Mouse (Mus musculus) hindbrain, embryonic 15.5 days (tissue): ENCODE data around the gene Uvrag. TPM values are rescaled to one million over a fixed set of nuclear protein-coding genes. Genes with fewer than 3 reads are reported as not detected.
A peak's percentile ranks its signal among the peaks of the same experiment; 100 is the strongest.

Experiments used
- ATAC-seq: fragments of 200-750 bp; cut with Nextera tagmentation; 2 replicates; pipeline ENCODE4 v1.8.0; 2017; ENCODE audit warnings: low read depth, moderate number of reproducible peaks, moderate TSS enrichment; ENCODE audit not compliant: low FRiP score
- H3K27ac ChIP-seq: fragments of 300-500 bp; sonication (generic); replicated peaks from 2 replicates; pipeline ENCODE4 v1.5.1; 2015; ENCODE audit warnings: mild to moderate bottlenecking, inconsistent platforms
- H3K27me3 ChIP-seq: fragments of 300-500 bp; sonication (generic); 2 replicates; pipeline ENCODE4 v1.6.1; 2015; ENCODE audit warnings: control low read depth, inconsistent platforms
- H3K36me3 ChIP-seq: fragments of 300-500 bp; sonication (generic); 2 replicates; pipeline ENCODE4 v1.6.1; 2015; ENCODE audit warnings: control low read depth, inconsistent platforms
- H3K4me1 ChIP-seq: fragments of 300-500 bp; sonication (generic); replicated peaks from 2 replicates; pipeline ENCODE4 v1.6.1; 2015; ENCODE audit warnings: control low read depth, inconsistent platforms
- H3K4me2 ChIP-seq: fragments of 300-500 bp; sonication (generic); 2 replicates; pipeline ENCODE4 v1.6.1; 2015; ENCODE audit warnings: moderate library complexity, mild to moderate bottlenecking, inconsistent platforms
- H3K4me3 ChIP-seq: fragments of 300-500 bp; sonication (generic); 2 replicates; pipeline ENCODE4 v1.5.1; 2015; ENCODE audit warnings: mild to moderate bottlenecking, inconsistent platforms
- H3K9ac ChIP-seq: fragments of 300-500 bp; sonication (generic); 2 replicates; pipeline ENCODE4 v1.6.1; 2015; ENCODE audit warnings: inconsistent platforms
- H3K9me3 ChIP-seq: fragments of 300-500 bp; sonication (generic); 2 replicates; pipeline ENCODE4 v1.6.1; 2016; ENCODE audit warnings: control low read depth, inconsistent platforms
- WGBS: fragments of 180-500 bp; shearing (Covaris S2); methylation state at CpG from one replicate; pipeline ENCODE4 v1.1.7; 2015; 5-methylcytosine and 5-hydroxymethylcytosine counted together
- polyA plus RNA-seq: library from polyadenylated mRNA; unstranded; fragments of >200 nt; fragmentation: Nextera tagmentation; extraction: Ambion mirVana; gene quantifications from 2 replicates; pipeline ENCODE4 v1.2.1, GENCODE M21; 2015

Uvrag gene
- polyA plus RNA-seq, 1 experiment from 2014 or later, result 16.8 TPM

DNA sequence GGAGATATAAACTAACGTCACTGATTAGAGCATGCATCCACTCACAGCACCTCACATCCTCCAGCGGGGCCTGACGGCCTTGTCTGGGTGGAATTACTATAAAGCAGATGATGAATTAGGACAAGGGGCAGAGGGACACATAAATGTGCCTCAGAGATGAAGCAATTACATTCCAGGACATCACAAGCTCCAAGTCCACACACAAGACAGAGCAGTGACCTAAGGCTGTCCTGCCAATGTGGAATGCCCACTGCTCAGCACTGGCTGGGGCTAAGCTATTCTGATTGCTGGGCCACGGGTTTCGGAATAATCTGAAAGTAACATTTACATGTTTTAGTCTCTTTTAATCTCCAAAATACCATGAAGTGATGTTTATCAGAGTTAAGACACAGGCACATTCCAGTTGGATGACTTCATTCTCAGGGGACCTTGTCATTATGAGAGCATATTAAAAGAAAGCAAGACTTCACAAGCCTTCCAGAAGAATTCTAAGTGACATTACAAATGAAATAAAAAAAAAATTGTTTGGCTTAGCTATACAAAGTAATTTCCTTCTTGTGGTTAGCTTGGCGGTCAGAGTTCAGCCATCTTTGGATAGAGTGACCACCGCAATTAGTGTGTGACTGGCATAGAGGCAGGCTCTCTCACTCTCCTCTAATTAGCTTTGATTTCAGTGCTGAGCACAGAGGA, 212.5 kb downstream of the Uvrag start:
- Histone ChIP-seq H3K9ac (no peak overlapping the region), H3K9me3 (no peaks in the 10 kb centered on the region), H3K36me3 (no peaks in the 10 kb centered on the region), H3K27ac (no peak overlapping the region), H3K4me2 (no peak overlapping the region), H3K4me1 (peaks cover 26% of the 10 kb centered on the region), H3K4me3 (no peak overlapping the region), H3K27me3 (no peaks in the 10 kb centered on the region)
- 66% methylated on average over 7 of the region's 7 CpGs for WGBS
- ATAC-seq, result no peak

DNA sequence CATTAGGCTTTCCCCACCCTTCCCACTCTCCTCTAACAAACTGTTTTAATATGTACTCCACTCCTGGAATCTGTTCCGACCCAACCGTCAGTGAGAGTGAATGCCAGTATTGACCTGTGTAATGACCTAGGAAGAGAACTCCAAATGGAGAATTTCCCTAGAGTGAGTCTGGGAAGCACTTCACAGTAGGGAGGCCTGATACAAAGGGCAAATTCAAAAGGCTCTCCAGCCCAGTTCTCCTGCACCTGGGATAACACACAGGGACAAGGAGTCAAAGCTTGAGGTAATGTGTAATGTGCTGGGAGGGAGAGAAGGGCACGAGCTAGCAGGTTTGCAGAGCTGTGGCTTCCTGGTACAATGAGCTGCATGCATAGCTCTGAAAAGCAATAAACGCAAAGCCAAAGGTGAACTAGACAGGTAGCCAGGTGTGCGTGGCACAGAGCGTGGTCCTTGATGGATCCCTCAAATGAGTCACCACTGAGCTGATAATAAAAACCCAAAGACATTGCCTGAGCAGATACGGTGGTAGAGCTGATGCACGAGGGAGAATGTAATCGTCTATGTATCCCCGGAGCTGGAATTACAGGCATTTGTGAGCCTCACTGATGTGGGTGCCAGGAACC, 213.9 kb downstream of the Uvrag start:
- Histone ChIP-seq H3K4me3 (no peak overlapping the region), H3K4me1 (peaks cover 26% of the 10 kb centered on the region), H3K27me3 (no peaks in the 10 kb centered on the region), H3K9me3 (no peaks in the 10 kb centered on the region), H3K4me2 (no peak overlapping the region), H3K27ac (no peak overlapping the region), H3K36me3 (no peaks in the 10 kb centered on the region), H3K9ac (no peak overlapping the region)
- WGBS, result 75% methylated on average over 10 of the region's 10 CpGs
- no peak for ATAC-seq

- Histone ChIP-seq H3K36me3 (no peaks in the 10 kb centered on the region), H3K27me3 (no peaks in the 10 kb centered on the region), H3K4me1 (peaks cover 26% of the 10 kb centered on the region), H3K9me3 (no peaks in the 10 kb centered on the region), H3K27ac (peak overlapping the region; percentile 77), H3K4me3 (no peak overlapping the region), H3K9ac (peak overlapping the region; percentile 26; the same call in 1 of the 2 replicates), H3K4me2 (peak overlapping the region; percentile 39)
- WGBS, result 21% methylated on average over 18 of the region's 18 CpGs
- peak; percentile 83 for ATAC-seq
These were observed 216.5 kb downstream of the Uvrag start for GRCm38 (mm10) chr7:98924380-98924869.

- WGBS, result 89% methylated on average over 5 of the region's 5 CpGs
- Histone ChIP-seq H3K4me3 (no peak overlapping the region), H3K36me3 (no peaks in the 10 kb centered on the region), H3K9ac (no peak overlapping the region), H3K4me1 (peaks cover 21% of the 10 kb centered on the region), H3K27ac (no peak overlapping the region), H3K4me2 (no peak overlapping the region), H3K27me3 (no peaks in the 10 kb centered on the region), H3K9me3 (no peaks in the 10 kb centered on the region)
- no peak for ATAC-seq
These were observed 218.0 kb downstream of the Uvrag start for GRCm38 (mm10) chr7:98922984-98923383.

DNA sequence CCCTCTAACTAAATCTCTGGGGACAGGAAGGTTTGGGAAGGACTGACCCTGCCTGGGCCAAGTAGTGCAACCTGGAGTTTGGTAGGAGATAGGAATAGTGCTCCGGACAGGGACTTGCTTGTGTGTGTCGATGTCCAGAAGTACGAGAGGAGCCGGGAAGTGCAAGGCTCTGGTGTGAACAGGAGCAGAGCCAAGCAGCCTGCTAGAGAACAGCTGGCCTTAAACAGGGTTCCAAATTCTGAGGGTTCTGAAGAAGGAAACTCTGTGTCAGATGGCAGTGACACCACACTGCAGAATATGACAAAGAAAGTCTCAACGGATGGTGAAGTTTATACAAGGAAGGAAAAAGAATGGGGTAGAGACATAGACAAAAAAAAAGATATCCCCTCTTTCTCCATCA, 223.5 kb downstream of the Uvrag start:
- H3K36me3 ChIP-seq, result no peaks in the 10 kb centered on the region
- H3K27me3 ChIP-seq, result no peaks in the 10 kb centered on the region
- ATAC-seq, result no peak
- H3K9ac ChIP-seq, result no peak overlapping the region
- peaks cover 4% of the 10 kb centered on the region; the same call in 1 of the 2 replicates for H3K4me1 ChIP-seq
- 85% methylated on average over 5 of the region's 5 CpGs for WGBS
- no peak overlapping the region for H3K4me3 ChIP-seq
- H3K4me2 ChIP-seq, result no peak overlapping the region
- H3K9me3 ChIP-seq, result no peaks in the 10 kb centered on the region
- H3K27ac ChIP-seq, result no peak overlapping the region

DNA sequence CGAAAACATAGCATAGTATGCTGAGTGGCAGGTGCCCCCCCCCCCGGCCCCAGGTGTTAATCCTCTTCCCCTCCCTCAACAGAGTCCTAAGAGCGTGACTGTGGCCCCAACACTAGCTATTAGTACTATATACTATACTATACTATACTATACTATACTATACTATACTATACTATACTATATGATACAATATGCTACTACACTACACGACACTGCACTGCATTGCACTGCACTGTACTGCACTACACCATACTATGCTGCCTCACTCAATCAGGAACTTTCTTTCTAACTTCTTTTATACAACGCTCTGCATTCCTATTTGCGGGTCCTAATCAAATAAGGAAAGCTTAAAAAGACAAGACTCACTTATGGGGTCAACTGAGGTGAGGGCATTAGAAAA, 224.4 kb downstream of the Uvrag start:
- no peaks in the 10 kb centered on the region for H3K27me3 ChIP-seq

GRCm38 (mm10) chr7:98912953-98913360, 228.0 kb downstream of the Uvrag start:
- no peak for ATAC-seq
- peaks cover 4% of the 10 kb centered on the region; the same call in 1 of the 2 replicates for H3K4me1 ChIP-seq
- no peak overlapping the region for H3K9ac ChIP-seq
- H3K4me3 ChIP-seq, result no peak overlapping the region
- no peaks in the 10 kb centered on the region for H3K27me3 ChIP-seq
- H3K36me3 ChIP-seq, result no peaks in the 10 kb centered on the region
- H3K9me3 ChIP-seq, result no peaks in the 10 kb centered on the region
- H3K27ac ChIP-seq, result no peak overlapping the region
- 78% methylated on average over 2 of the region's 2 CpGs for WGBS
- H3K4me2 ChIP-seq, result no peak overlapping the region

More for the DNA sequence above, 224.4 kb downstream of the Uvrag start:
- no peaks in the 10 kb centered on the region for H3K36me3 ChIP-seq
- H3K9me3 ChIP-seq, result no peaks in the 10 kb centered on the region
- no peak overlapping the region for H3K9ac ChIP-seq
- H3K4me3 ChIP-seq, result no peak overlapping the region
- no peak overlapping the region for H3K4me2 ChIP-seq
- peaks cover 4% of the 10 kb centered on the region; the same call in 1 of the 2 replicates for H3K4me1 ChIP-seq
- no peak overlapping the region for H3K27ac ChIP-seq
- 91% methylated on average over 6 of the region's 6 CpGs for WGBS
- ATAC-seq, result no peak; the same call in 1 of the 2 replicates

DNA sequence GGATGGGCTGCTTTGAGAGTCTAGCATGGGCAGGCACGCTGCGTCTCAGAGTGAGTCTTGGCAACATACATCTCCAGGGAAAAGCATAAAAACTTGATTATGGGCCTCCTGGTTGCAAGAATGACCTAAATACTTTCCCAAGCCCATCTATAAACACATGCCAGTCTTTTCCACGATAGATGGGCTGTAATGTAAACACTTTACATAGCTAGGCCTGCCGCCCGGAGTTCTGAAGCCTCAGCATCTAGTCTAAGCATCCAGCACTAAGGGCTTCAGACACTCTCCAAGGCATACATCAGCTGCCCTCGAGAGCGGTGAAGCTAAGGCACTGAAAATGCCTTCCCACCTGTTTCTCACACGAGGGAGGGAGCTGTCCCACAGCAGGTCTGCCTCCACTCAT, 229.7 kb downstream of the Uvrag start:
- Histone ChIP-seq H3K27me3 (no peaks in the 10 kb centered on the region), H3K36me3 (no peaks in the 10 kb centered on the region), H3K4me2 (no peak overlapping the region), H3K9ac (no peak overlapping the region), H3K4me1 (peaks cover 4% of the 10 kb centered on the region; the same call in 1 of the 2 replicates), H3K9me3 (no peaks in the 10 kb centered on the region), H3K27ac (no peak overlapping the region), H3K4me3 (no peak overlapping the region)
- 81% methylated on average over 8 of the region's 8 CpGs for WGBS
- ATAC-seq, result no peak

- H3K27ac ChIP-seq, result no peak overlapping the region
- H3K27me3 ChIP-seq, result no peaks in the 10 kb centered on the region
- no peaks in the 10 kb centered on the region for H3K9me3 ChIP-seq
- H3K36me3 ChIP-seq, result no peaks in the 10 kb centered on the region
- H3K4me3 ChIP-seq, result no peak overlapping the region
- WGBS, result 72% methylated on average over 11 of the region's 11 CpGs
- no peak overlapping the region for H3K4me2 ChIP-seq
- peaks cover 4% of the 10 kb centered on the region; the same call in 1 of the 2 replicates for H3K4me1 ChIP-seq
- no peak overlapping the region for H3K9ac ChIP-seq
- no peak for ATAC-seq
These were observed 230.2 kb downstream of the Uvrag start for GRCm38 (mm10) chr7:98910712-98911111.

- H3K9ac ChIP-seq, result no peak overlapping the region
- H3K4me3 ChIP-seq, result no peak overlapping the region
- ATAC-seq, result no peak
- peaks cover 6% of the 10 kb centered on the region for H3K4me1 ChIP-seq
- 90% methylated on average over 11 of the region's 11 CpGs for WGBS
- H3K4me2 ChIP-seq, result no peak overlapping the region
- H3K27me3 ChIP-seq, result no peaks in the 10 kb centered on the region
- no peaks in the 10 kb centered on the region for H3K36me3 ChIP-seq
- H3K27ac ChIP-seq, result no peak overlapping the region
- no peaks in the 10 kb centered on the region for H3K9me3 ChIP-seq
These were observed 230.8 kb downstream of the Uvrag start for GRCm38 (mm10) chr7:98910164-98910563.

DNA sequence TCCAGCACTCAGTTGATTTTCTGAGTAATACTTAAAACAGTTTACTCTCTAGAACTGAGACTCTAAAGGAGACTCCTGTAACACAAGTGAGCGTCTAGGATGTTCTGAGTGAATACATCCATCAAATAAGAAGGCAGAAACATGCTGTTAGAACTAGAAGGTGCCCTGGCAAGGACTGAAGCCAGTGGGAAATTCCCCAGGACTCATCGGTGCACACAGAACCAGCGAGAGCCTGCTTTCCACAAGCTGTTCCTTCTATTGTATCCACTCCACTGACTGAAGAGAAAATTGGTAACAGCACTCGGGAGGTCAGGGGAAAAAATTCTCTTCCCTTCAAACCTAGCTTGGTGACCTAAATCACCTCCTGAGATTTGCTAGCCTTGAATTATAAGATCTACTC, 233.5 kb downstream of the Uvrag start:
- Histone ChIP-seq H3K36me3 (no peaks in the 10 kb centered on the region), H3K27ac (no peak overlapping the region), H3K9ac (no peak overlapping the region), H3K4me1 (peaks cover 17% of the 10 kb centered on the region), H3K4me2 (no peak overlapping the region), H3K4me3 (no peak overlapping the region), H3K27me3 (no peaks in the 10 kb centered on the region), H3K9me3 (no peaks in the 10 kb centered on the region)
- no peak for ATAC-seq
- WGBS, result 63% methylated on average over 4 of the region's 4 CpGs

GRCm38 (mm10) chr7:98904659-98905362, 236.1 kb downstream of the Uvrag start:
- Histone ChIP-seq H3K4me2 (no peak overlapping the region), H3K4me1 (peaks cover 17% of the 10 kb centered on the region), H3K27me3 (no peaks in the 10 kb centered on the region), H3K4me3 (no peak overlapping the region), H3K9me3 (no peaks in the 10 kb centered on the region), H3K27ac (no peak overlapping the region), H3K9ac (no peak overlapping the region), H3K36me3 (no peaks in the 10 kb centered on the region)
- ATAC-seq, result peak; percentile 46; the same call in 1 of the 2 replicates
- WGBS, result 58% methylated on average over 21 of the region's 21 CpGs
